Mouse (Mus musculus): Measurements from ENCODE around the gene Rftn1.

The Rftn1 gene

DNA sequence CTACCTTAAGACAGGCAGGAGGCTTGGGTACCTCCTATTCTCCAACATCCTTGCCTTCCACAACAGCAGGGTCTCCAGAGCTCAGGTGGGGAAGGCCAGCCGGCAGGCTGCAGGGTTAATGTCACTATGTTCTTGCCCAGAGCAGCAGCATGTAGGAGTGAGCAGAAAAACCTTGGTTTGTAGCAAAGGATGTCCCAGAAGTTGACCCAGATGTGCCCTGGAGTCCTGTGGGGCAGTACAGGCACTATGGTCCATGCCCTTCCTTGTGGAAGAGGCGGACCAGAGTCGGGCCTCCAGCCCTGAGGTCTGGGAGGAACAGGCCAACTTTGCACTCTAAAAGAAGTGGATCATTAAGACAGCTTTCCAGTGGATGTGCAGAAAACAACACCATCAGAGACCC is 196.8 kb downstream of the Rftn1 start:
- DNase-seq (ENCODE audit: extremely low read depth, low read depth, low spot score): no peak

DNA sequence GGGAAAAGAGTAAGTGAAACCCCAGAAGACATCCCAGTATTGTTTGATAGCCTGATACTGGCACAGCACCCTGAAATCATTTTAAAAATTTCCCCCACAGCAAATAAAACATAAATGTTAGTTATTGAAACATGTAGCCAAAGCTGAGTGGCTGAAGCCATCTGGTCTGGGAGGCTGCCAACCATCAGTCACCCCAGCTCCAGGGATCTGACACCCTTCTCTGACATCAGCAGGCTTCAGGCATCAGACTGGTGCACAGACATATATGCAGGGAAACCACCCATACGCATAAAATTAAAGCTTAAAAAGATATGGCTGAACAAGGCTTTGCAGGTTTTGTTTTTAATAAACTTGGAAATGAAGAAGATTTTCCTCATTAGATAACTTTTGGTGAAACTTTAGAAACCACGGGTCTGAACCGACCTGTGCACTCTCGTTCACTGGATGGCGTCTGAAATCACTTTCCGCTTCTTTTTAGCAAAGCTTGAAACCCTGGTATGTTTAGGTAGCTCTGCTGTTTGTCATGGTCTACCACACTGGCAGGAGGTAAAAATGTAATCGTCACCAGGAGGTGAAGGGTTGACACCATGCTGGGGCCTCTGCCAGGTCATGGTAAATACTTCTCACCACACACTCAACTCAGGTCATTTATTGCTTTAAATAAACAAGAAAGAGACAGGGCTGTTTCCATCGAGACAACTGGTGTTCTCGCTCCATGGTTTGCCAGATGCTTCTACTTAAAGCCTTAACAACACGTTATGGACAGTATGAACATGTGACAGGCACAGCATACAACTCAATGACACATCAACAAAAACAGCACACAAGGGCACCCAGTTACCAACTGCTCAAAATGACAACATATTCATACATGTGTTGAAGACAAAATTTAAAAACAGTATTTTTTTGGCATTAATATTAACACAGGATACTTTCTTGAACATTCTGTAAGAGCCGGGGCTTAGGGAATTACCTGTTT is 197.6 kb downstream of the Rftn1 start:
- no peak for DNase-seq (ENCODE audit: extremely low read depth, low read depth, low spot score)

DNA sequence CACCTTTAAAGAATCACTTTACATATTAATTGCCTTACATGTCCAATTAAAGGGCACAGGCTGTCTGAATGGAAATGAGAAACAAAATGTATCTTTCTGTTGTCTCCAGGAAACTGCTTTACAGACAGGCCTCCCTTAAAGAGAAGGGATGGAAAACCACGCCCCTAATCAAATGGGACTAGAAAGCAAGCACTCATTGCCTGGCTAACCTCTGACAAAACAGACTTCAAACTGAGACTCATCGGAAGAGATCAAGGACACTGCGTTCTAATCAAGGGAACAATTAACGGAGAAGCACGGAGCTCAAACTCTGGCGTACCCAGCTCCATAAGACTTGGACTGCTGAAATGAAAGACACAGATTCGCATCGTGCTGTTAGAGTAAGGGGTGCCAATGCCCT is 200.9 kb downstream of the Rftn1 start:
- DNase-seq (ENCODE audit: extremely low read depth, low read depth, low spot score): no peak

GRCm38 (mm10) chr17:49987095-49987494 is 203.4 kb downstream of the Rftn1 start:
- no peak for DNase-seq (ENCODE audit: extremely low read depth, low read depth, low spot score)

DNA sequence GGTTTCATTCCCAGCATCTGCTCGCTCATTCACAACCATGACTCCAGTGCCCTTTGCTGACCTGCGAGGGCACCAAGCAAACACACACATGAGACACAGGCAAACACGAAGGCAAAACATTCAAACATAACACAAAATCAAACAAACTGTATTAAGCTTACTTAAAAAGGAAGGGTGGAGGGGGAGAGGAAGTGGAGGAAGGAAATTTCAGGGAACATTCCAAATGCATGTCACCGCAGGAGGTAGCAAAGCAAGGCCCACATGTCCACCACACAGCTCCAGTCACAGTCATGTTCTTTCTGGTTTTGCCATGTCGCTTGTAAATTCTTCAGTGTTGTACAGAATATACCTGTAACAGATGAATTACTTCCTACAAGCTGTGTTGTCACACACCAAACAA is 207.0 kb downstream of the Rftn1 start:
- DNase-seq (ENCODE audit: extremely low read depth, low read depth, low spot score): no peak

DNA sequence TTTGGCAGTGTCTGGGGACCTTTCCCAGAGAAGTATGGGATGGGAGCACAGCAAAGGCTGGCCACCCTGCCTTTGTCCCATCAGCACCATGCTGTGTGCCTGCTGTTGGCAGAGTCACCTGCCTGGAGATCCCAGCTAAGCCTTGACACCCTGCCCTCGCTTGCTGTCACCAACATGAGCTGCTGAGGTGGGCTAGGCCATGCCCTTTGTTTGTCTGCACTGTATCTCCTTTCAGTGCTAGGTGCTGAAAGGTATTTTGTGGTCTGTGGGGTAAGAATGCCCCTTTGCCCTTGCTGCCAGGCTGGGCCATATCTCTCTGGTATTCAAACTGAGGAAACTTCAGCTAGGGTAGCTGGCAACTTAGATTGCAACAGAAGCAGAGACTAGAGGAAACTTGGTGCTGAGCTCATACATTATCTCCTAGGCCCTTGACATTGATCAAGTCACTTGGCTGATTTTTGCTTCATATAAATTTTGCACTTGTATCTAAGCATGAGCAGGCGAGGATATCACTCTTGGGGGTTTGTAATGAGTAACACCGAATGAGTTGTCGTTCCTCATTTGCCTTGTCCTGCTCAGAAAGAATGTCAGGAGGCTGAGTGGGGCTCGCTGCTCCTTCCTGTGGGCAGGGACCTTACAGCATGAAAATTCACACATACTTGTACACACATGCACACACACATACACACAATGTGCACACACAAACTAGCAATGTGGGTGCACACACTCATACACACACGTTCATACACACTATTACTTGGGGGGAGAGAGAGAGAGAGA is 207.7 kb downstream of the Rftn1 start:
- no peak for DNase-seq (ENCODE audit: extremely low read depth, low read depth, low spot score)

DNA sequence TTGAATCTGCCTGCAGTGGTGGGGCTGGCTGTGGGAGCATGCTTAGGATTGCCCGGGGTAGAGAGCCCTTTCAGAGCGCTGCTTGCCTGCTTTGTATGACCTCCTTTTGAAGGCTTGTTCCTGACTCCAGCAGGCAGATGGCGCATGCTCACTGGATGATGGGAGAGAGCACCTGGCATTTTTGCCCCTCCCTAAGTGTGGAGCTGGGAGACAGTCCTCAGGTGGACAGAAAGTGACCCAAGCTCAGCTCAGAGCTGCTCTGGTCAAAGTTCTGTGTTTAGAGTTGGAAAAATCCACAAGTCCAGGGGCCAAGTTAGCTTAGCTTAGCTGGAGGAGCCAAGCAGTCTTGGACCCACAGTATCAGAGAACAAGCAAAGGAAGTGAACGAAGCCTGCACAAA is 208.9 kb downstream of the Rftn1 start:
- no peak for DNase-seq (ENCODE audit: extremely low read depth, low read depth, low spot score)

GRCm38 (mm10) chr17:49979761-49980285 is 210.7 kb downstream of the Rftn1 start:
- no peak for DNase-seq (ENCODE audit: extremely low read depth, low read depth, low spot score)

DNA sequence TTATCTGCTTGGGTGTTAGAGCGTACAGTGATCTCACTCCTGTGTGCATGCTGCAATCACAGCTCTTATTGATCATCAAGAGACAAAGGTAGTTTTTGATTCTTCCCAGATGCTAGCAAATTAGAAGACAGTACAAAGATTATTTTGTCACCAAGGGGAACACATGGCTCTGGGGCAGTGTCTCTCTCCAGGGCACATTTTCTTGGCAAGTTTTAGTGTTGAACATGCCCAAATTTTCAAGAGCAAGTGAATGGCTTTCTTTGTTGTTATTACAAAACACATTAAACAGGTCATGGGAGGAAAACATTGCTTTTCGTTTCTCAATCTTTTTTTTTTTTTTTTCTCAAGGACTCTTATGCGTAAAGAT is 213.1 kb downstream of the Rftn1 start:
- no peak for DNase-seq (ENCODE audit: extremely low read depth, low read depth, low spot score)

DNA sequence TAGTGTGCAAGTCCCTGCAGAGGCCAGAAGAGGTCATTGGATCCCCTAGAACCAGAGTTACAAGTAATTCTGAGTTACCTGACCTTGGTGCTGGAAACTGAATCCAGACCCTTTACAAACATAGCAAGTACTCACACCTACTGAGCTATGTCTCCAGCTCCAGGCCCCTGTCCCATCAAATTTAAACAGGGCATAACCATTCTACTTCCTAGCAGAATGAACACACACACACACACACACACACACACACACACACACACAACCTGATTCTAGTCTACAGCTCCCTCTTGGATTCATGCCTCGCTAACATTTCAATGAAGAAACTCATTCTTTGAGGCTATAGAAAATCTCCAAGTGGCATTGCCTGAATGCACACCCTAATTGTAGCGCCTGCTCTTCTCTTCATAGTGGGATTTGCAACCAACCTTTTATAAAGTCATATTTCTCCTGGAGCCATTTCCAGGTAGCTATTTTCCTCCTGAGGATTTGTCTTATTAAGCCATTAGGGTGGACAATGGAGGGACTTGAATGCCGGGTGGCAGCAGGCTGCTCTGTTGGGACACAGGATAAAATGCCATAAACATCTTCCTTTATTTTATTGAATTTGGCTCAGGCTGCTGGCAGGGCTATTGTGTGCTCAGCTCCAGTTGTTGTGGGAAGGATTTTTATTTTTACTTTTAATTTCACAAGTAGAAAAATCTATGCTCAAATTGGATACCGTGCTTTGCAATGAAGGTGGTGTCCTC is 213.6 kb downstream of the Rftn1 start:
- DNase-seq (ENCODE audit: extremely low read depth, low read depth, low spot score): no peak

GRCm38 (mm10) chr17:49975481-49975880 is 215.0 kb downstream of the Rftn1 start:
- no peak for DNase-seq (ENCODE audit: extremely low read depth, low read depth, low spot score)

DNA sequence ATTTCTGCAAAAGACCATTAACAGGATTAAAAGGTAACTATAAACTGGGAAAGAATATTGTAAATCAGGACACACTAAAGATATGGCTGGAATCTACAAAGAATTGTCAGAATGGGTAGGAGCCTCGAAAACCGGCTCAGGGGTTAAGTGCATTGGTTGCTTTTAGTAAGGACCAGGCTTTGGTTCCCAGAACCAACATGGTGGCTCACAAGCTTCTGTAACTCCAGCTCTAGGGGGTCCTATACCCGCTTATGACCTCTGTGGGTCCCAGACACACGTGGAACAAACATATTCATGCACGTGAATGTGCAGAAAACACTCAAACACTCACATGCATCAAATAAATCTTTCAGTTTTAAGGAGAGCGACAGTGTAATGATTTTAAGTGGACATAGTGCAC is 215.5 kb downstream of the Rftn1 start:
- no peak for DNase-seq (ENCODE audit: extremely low read depth, low read depth, low spot score)

DNA sequence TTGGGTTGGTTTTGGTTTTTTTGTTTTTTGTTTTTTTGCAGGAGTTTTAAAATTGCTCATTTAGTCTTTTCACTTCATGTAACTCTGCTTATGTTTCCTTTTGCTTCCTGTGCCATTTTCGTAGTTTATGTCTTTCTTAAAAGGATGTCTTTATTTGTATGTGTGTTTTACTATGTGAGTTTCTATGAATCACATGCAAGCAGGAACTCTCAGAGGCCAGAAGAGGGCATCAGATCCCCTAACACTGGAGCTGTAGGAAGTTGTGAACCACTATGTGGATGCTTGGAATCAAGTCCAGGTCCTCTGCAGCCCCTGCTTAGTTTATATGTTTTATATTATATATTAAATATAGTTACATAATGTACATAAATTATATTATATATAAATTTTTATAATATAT is 218.3 kb downstream of the Rftn1 start:
- no peak for DNase-seq (ENCODE audit: extremely low read depth, low read depth, low spot score)

GRCm38 (mm10) chr17:49971057-49971456 is 219.4 kb downstream of the Rftn1 start:
- DNase-seq (ENCODE audit: extremely low read depth, low read depth, low spot score): no peak

DNA sequence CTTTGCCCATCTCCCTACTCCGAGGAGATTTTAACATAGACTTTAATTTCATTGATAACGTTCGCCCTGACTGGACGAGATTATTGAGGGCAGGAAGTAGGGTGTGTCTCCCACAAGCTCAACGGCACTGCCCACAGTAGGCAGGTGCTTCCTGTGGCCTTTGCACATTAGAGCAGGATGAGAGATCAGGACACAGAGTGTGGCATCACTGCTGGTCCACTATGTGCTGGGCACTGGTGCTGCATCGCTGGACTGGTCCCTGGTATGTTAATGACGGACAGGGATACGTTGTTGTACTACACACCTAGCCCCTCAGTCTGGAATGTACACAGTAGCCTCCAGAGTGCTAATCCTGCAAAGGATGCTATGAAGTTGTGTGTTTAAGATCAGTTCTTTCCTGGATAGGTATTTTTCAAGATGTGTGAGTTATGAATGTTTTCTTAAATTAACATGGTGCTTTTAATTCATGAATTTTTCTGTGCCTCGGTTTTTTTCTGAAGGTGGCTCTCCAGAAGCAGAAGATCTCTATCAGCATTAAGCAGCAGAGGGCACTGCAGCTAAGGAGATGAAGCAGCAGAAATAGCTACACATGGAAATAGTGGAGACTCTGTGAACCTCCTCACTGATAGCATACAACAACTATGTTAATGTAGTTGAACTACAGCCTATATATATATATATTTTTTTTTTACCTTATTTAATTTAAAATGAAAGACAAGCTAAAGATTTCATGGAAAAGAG is 221.8 kb downstream of the Rftn1 start:
- no peak for DNase-seq (ENCODE audit: extremely low read depth, low read depth, low spot score)

DNA sequence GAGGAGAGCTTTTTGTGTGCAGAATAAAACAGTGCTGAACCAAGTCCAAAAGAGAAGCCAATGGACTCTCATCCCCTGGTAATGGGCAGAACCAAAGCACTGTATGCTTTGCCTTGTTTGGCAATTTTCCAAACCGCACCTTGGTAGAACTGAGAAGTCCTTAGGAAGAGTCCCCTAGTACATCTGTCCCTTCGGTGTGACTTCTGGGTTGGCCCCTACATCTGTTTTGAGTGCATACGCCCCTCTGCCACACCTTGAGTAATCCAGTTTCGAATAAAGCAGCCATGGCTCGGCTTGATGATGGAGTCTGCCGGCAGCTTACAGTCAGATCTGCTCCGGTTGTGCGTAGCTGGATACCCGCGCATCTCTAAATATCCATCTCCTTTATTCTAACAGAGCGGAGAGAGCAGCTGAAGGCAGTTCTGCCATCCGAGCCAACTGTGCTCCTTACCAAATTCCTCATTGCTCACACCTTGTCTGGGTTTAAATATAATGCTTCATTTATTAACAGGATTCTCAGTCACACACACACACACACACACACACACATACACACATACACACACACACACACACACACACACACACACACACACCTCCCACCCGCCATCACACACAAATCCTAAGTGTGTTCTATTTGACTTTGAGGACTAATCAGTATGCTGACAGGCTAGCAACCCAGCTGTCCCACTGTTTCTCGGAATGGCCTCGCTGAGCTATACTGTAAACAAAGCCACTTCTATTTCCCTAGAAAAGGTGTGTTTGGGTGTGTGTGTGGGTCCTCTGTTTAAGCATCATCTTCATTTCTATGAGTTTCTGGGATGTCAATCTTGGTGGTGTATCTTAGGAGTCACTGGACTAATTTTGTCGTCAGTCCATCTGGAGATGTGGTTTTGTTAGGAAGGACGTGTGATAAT is 224.4 kb downstream of the Rftn1 start:
- no peak for DNase-seq (ENCODE audit: extremely low read depth, low read depth, low spot score)

- DNase-seq (ENCODE audit: extremely low read depth, low read depth, low spot score): no peak
Measured at GRCm38 (mm10) chr17:49965035-49965434, 225.4 kb downstream of the Rftn1 start.

DNA sequence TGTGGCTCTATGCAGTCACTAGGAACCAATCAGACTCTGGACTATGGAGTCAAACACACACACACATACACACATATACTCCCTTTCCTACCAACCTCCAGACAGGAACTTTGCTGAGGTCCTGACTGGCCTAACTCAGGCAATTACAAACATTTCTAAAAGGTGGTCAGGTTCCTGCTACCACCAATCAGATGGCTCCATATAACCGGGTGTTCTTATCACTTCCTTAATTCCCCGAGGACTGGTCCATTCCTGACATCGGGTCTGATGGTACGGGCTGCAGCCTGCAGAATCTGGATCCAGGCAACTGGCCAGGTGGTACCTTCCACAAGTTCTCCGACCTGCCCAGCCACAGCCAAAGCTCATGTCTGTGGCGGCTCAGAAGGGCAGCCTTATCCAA is 226.0 kb downstream of the Rftn1 start:
- no peak for DNase-seq (ENCODE audit: extremely low read depth, low read depth, low spot score)

DNA sequence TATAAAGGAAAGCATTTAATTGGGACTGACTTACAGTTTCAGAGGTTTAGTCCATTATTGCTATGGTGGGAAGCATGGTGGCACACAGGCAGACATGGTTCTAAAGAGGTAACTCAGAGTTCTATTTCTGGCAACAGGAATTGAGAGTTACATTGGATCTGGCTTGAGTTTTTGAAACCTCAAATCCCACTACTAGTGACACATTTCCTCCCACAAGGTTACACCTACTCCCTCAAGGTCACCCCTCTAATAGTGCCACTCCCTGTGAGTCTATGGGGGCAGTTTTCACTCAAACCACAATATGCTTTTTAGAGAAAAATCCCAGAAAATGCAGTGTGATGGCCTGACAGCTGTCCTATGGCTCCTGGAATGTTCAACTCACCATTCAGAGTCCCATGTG is 231.5 kb downstream of the Rftn1 start:
- DNase-seq (ENCODE audit: extremely low read depth, low read depth, low spot score): no peak
